Comparison of ENCODE assay signal across 11 mouse cellular contexts in genomic region chr9:95521566-95521965, GRCm38 (mm10). TPM values are rescaled to one million over a fixed set of nuclear protein-coding genes. Genes with fewer than 3 reads are reported as not detected.
DNase-seq lines count a peak whose midpoint lies in the region; ATAC-seq lines count a peak whose summit lies in the region.
"Had no signal": no experiment of that assay in that cellular context is flagged by ENCODE, and none has a peak within 500 bp of the region (broad histone marks: within the 10 kb centered on the region; RNA-seq: fewer than 3 reads in every experiment).

No protein-coding gene starts in this region.

- no peak for ATAC-seq in heart, embryonic 11.5 days (replicated peaks; ENCODE audit: insufficient number of reproducible peaks, low FRiP score, low TSS enrichment)

- no peak overlapping the region for H3K4me3 ChIP-seq in heart, embryonic 10.5 days
- no peak overlapping the region for H3K4me3 ChIP-seq in heart, embryonic 11.5 days (ENCODE audit: low read depth, low read length)
- H3K4me3 ChIP-seq in limb, embryonic 10.5 days, result no peak overlapping the region
- H3K4me3 ChIP-seq: erythroblast, embryonic 14.5 days had no signal

- H3K4me1 ChIP-seq in heart, embryonic 10.5 days, result 0 out of 2 replicates have a peak, but pooled peaks cover 2% of the 10 kb centered on the region
- H3K4me1 ChIP-seq in heart, embryonic 11.5 days (ENCODE audit: control insufficient read depth, insufficient read depth, low read length), result no peaks in the 10 kb centered on the region
- no peaks in the 10 kb centered on the region for H3K4me1 ChIP-seq in limb, embryonic 10.5 days

- peak; percentile 82 for DNase-seq in heart, embryonic 10.5 days (ENCODE audit: low spot score)
- peak; percentile 6 for DNase-seq in urinary bladder, postnatal 25 days (ENCODE audit: low spot score)
- DNase-seq in urinary bladder, postnatal 4 days (ENCODE audit: low spot score in 2 of 2), result no peak
- peak; percentile 39 for DNase-seq in limb, embryonic 10.5 days (ENCODE audit: low spot score)
- DNase-seq in gastrocnemius, postnatal 4 days (ENCODE audit: low spot score in 2 of 2), result no peak
- DNase-seq in MN1 (ENCODE audit: low spot score), result no peak
- DNase-seq in cerebellum, postnatal 25 days, result no peak
- DNase-seq: heart, postnatal 14 days; lung, adult 2 months had no signal

- H3K9ac ChIP-seq in heart, embryonic 11.5 days (ENCODE audit: low read depth, low read length), result no peak overlapping the region

- H3K27ac ChIP-seq in heart, embryonic 10.5 days, result no peak overlapping the region
- H3K27ac ChIP-seq in heart, embryonic 11.5 days (ENCODE audit: low read depth, low read length), result no peak overlapping the region
- H3K27ac ChIP-seq in limb, embryonic 10.5 days, result no peak overlapping the region

- 37% methylated on average over 10 of the region's 10 CpGs for WGBS in heart, embryonic 10.5 days
- 37% methylated on average over 10 of the region's 10 CpGs for WGBS in heart, embryonic 11.5 days (ENCODE audit: insufficient replicate concordance)
- WGBS in limb, embryonic 10.5 days, result 55% methylated on average over 10 of the region's 10 CpGs

- no peaks in the 10 kb centered on the region for H3K9me3 ChIP-seq in heart, embryonic 10.5 days
- no peaks in the 10 kb centered on the region for H3K9me3 ChIP-seq in heart, embryonic 11.5 days (replicated peaks; ENCODE audit: control insufficient read depth, low read length)
- no peaks in the 10 kb centered on the region for H3K9me3 ChIP-seq in limb, embryonic 10.5 days (replicated peaks)

- no peaks in the 10 kb centered on the region for H3K27me3 ChIP-seq in heart, embryonic 10.5 days (ENCODE audit: insufficient read depth, poor library complexity, severe bottlenecking)
- no peaks in the 10 kb centered on the region for H3K27me3 ChIP-seq in heart, embryonic 11.5 days (ENCODE audit: control insufficient read depth, insufficient read depth, low read length)
- no peaks in the 10 kb centered on the region for H3K27me3 ChIP-seq in limb, embryonic 10.5 days (ENCODE audit: low read depth, poor library complexity, severe bottlenecking)

- no peak overlapping the region for H3K4me2 ChIP-seq in heart, embryonic 11.5 days

- no peaks in the 10 kb centered on the region for H3K36me3 ChIP-seq in heart, embryonic 10.5 days
- no peaks in the 10 kb centered on the region for H3K36me3 ChIP-seq in heart, embryonic 11.5 days (ENCODE audit: control insufficient read depth, insufficient read depth, low read length)
- H3K36me3 ChIP-seq in limb, embryonic 10.5 days, result no peaks in the 10 kb centered on the region

RNA-seq across cellular contexts. Expression of gene U2surp, which starts 9.8 kb away (rescaled TPM):
- 87.3 and 104 TPM in 2 replicates for polyA plus RNA-seq in heart, embryonic 10.5 days (2016; fragmentation: Nextera tagmentation; extraction: Ambion mirVana)
- polyA plus RNA-seq in heart, embryonic 11.5 days (2014; fragmentation: Nextera tagmentation; extraction: Ambion mirVana), result 89.0 and 102 TPM in 2 replicates
- polyA plus RNA-seq in limb, embryonic 10.5 days (2016; fragmentation: Nextera tagmentation; extraction: Ambion mirVana), result 124 and 130 TPM in 2 replicates
- total RNA-seq in gastrocnemius, postnatal 4 days (2021), result 10 to 100 TPM; 42.3 to 49.2 TPM

RNA-seq across cellular contexts. Expression of gene Paqr9, which starts 37.9 kb away (rescaled TPM):
- 0.60 and 3.3 TPM in 2 replicates for polyA plus RNA-seq in heart, embryonic 10.5 days (2016; fragmentation: Nextera tagmentation; extraction: Ambion mirVana)
- polyA plus RNA-seq in heart, embryonic 11.5 days (2014; fragmentation: Nextera tagmentation; extraction: Ambion mirVana), result 0.70 and 0.86 TPM in 2 replicates
- 0.09 and 0.10 TPM in 2 replicates for polyA plus RNA-seq in limb, embryonic 10.5 days (2016; fragmentation: Nextera tagmentation; extraction: Ambion mirVana)
- total RNA-seq in gastrocnemius, postnatal 4 days (2021), result 1 to 10 TPM; 2.8 to 3.5 TPM

Comparison
In these comparisons a context has a peak if more than half of its experiments do, and no peak if none do; other contexts are left out.
1. DNase-seq: peak in heart, embryonic 10.5 days (single experiment), urinary bladder, postnatal 25 days (single experiment) and limb, embryonic 10.5 days (single experiment); none in urinary bladder, postnatal 4 days (0 of 2), gastrocnemius, postnatal 4 days (0 of 2), MN1 (single experiment) and cerebellum, postnatal 25 days (0 of 2).